Mouse (Mus musculus): ENCODE data around the gene Kank2. TPM values are rescaled to one million over a fixed set of nuclear protein-coding genes. Genes with fewer than 3 reads are reported as not detected.

The Kank2 gene
- total RNA-seq (2021) = 1 to 10 TPM; 7.1 to 7.8 TPM
- long read RNA-seq, experiment 1, partial matches to known transcripts = 5 of 6 reads
- long read RNA-seq, experiment 1, other reads (novel, unspliced or antisense) = 1 of 6 reads
- long read RNA-seq, experiment 2 = 0 reads

DNA sequence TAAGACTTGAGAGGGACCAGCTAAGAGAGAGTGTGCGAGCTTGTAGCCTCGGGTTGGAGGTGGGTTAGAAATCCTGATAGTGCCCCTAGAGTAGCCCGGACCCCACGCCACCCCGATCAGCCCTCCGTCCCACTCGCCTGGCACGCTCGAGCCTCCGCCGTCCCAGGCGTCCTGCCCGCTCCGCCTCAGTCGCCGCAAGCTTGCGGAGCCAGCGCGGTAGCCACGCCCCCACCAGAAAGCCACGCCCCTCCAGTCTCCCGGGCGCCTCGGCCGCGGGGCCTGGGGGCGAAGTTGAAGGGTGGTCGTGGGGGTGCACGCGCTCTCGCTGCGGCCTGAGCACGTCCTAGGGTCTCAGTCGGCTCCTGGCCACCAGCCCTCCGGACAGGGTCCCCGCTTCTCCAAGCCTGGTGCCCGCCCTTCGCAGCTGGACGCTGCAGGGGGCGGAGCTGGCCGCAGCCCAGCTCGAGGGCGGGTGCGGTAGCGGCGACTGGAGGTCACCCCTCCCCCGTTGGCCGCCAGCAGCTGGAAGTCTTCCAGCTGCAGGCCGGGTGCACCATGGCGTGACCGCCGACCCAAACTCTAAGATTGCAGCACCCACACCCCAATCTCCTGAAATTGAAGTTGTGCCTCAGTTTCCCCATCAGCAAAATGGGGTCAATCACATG lies at the start of gene Kank2:
Gene Kank2, minus strand, starts transcription at position 400 of the 665 bp plus-strand sequence.
- peak; percentile 62 to 72 for DNase-seq (ENCODE audit: low spot score in 2 of 2)

DNA sequence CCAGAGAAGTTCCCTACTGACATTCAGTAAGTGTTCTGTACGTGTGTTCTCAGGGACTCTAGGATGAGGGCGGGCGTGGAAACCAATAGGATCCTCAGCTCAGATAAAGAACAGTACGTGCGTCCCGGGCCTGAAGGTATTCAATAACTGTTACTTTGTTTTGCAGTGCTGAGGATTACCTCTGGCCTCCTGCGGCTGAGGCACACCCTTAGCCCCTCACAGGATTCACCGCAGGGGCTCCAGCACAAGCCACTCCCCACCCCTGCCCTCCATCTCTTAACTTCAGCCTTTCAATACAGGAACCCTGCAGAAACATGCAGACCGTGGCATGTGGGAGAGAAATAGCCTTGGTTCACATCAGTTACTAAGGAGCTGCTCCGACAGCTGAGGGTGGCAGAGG lies 49.4 kb upstream of the Kank2 start:
- DNase-seq (ENCODE audit: low spot score in 2 of 2) = no peak

DNA sequence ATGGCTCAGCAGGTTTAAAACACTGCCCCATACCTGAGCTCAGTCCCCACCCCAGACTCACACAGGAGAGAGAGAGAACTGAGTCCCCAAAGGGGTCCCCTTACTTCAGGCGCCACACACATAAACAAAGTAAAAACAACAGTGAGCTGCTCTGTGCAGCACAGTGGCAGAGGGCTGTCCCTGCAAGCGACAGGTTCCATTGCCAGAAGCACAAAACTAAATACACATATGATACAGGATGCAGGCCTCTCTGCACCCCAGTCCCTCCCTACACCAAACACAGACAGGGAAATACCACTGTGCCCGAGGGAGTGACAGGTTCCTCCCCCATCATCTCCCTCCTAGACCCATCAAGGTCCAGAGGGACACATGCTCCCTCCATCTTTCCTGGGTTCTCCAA lies 48.9 kb upstream of the Kank2 start:
- DNase-seq (ENCODE audit: low spot score in 2 of 2) = no peak

DNA sequence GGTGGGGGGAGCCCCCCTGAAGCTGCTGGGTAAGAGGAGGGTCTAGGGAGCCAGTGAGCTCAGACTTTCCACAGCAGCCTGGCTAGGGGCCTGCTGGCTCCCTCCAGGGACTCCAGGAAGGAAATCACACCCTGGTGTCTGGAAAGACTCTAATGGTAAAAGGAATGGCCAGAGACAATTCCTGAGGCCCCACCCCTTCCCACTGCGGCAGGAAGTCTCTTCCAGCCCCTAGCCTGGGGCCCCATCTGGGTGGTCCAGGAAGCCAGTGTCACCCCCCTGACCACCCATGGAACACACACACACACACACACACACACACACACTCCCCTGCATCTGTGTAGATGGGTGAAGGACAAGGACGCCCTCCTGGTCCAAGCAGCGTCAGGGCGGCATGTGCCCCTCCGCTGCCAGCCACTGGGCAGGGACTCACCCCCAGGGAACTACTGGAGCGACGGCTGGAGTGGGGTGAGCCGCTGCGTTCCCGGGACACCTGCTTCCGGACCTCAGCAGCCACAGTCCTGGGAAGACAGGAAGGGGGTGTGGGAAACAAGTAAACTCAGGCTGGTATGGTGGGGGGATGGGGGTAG lies 48.3 kb upstream of the Kank2 start:
- DNase-seq (ENCODE audit: low spot score in 2 of 2) = no peak

DNA sequence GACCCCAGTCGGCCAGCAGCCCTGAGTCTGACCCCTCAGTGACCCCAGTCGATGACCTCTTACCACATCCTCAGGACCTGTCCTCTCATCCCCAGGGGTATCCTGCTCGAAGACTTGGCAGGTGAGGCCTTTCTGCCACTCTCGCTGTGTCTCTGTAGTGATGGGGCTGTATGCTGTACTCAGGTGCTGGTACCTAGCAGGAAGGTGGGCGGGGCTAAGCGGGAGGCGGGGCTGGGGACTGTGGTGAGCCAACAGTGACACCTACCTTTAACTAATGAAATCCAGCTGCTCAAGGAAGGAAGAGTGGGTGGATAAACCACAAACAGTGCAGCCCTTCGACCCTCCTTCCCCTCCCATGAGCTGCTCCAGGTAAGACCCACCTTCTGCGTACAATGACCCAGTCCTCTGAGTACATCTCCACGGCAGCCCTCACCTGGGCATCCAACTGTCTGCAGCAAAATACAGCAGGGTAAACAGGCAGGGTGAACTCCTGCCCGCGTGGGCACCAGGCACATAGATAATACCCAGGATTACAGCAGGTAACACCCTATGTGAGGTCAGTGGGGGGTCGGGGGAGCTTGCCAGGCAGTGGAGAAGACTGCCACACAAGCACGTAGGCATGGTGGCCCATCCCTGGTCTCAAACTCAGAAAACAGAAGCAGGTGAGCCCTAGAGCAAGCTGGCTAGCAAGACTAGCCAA lies 47.0 kb upstream of the Kank2 start:
- DNase-seq (ENCODE audit: low spot score in 2 of 2) = no peak

DNA sequence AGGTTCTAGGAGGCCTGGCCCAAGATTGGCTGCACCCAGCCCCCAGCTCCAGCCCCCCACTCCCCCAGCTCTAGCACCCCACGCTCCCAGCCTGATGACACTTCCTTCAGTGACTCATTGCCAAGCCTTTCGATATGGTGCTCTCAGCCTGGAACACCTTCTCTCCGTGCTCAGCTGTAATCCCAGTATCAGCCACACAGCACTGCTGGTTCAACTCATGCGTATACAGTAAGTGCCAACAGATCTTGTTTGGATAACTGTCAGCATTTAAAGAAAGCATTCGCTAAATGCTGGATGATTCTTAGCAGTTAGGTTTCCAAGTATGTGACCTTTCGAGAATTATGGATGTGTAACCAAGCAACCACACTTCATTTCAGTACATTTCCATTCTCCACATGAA lies 44.5 kb upstream of the Kank2 start:
- no peak for DNase-seq (ENCODE audit: low spot score in 2 of 2)

DNA sequence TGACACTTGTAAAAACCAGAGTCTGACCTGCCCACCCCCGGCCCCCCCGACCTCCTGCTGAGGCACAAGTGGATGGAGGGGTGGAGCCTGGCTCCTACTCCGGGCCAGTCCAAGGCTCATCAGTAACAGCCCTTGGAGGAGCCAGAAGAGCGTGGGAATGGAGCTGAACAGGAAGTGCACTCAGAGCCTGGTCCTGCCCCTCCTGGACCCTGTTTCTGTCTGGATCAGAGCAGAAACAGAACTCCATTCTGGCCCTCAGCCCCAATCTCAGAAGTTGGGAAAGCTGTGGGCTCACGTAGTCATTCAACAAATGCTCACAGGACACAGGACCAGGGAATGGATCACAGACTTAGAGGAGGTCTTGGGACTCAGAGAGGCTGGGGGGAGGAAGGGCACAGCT lies 43.8 kb upstream of the Kank2 start:
- no peak for DNase-seq (ENCODE audit: low spot score in 2 of 2)

DNA sequence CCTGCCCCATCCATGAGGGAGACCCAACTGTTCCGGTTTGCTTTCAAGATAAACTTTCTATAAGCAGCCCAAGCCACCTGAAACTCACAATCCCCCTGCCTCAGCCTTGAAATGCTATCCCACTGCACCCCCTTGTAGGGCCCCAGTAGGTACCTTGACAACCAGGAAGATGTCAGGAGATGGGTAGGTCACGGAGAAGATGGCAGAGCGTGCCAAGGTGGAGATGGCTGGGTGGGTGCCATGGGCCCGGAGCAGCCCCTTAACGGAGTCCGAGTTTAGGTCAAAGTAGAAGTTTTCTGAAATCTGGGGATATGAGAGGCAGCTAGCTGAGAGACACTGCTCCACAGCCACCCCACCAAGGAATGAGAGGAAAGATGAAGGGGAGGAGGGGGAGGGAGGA lies 42.8 kb upstream of the Kank2 start:
- DNase-seq (ENCODE audit: low spot score in 2 of 2) = no peak

DNA sequence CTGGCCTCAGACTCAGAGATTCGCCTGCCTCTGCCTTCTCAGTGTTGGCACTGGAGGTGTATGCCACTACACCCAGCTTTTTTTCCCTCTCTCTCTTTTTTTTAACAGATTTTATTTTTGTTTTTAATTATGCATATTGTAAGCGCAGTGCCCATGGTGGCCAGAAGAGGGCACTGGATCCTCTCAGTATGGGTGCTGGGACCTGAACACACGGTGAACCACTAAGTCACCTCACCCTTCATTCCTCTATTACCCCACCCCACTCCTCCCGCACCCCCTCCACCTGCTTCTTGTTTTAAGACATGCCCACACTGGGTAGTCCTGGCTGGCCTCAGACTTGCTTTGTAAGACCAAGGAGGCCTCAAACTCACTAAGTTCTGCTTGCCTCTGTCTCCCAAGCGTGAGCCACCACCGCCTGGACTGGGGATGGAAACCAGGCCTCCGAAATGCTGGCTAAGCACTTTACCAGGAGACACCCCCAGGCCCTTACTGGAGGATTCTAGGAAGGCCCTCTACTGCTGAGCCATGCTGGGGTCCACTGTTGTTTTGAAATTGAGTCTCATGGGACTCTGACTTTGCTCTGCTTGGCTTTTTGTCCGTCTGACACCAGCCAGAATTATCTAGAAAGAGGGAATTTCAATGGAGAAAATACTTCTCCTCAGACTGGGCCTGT lies 41.7 kb upstream of the Kank2 start:
- DNase-seq (ENCODE audit: low spot score in 2 of 2) = peak in 1 of 2 experiments; percentile 31

DNA sequence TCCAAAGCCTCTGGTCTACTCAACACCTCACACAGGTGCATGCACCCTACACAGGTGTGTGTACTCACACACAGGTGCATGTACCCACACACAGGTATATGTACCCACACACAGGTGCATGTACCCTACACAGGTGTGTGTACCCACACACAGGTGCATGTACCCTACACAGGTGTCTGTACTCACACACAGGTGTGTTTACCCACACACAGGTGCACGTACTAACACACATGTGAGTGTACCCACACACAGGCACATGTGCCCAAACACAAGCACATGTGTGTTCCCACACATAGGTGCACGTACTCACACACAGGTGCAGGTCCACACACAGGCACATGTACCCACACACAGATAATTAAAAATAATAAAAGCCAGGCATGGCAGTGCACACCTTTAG lies 39.1 kb upstream of the Kank2 start:
- DNase-seq (ENCODE audit: low spot score in 2 of 2) = no peak

DNA sequence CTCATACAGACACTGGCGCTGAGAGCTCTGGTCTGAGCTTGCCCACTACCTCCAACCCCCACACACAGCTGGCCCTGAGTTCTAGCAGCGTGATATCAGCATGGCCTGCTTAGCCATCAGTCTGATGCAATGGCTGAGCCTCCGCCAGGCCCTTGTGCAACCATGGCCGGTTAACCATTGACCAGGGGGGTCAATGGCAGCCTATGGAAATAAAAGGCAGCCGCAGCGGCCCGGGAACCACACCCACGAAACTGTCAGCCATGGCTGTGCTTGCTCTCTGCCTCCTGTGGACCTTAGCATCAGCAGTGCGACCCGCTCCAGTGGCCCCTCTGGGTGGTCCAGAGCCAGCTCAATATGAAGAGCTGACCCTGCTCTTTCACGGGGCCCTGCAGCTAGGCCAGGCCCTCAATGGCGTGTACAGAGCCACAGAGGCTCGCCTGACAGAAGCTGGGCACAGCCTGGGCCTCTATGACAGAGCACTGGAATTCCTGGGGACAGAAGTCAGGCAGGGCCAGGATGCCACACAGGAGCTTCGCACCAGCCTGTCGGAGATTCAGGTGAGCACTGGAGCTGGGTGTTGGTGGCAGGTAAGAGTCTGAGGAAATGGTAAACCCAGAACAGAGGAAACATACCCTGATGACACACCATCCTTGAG lies 36.8 kb upstream of the Kank2 start, which contains the start of gene Angptl8:
Gene Angptl8, plus strand, starts transcription at position 253 of the 655 bp plus-strand sequence.
- DNase-seq (ENCODE audit: low spot score in 2 of 2) = no peak

DNA sequence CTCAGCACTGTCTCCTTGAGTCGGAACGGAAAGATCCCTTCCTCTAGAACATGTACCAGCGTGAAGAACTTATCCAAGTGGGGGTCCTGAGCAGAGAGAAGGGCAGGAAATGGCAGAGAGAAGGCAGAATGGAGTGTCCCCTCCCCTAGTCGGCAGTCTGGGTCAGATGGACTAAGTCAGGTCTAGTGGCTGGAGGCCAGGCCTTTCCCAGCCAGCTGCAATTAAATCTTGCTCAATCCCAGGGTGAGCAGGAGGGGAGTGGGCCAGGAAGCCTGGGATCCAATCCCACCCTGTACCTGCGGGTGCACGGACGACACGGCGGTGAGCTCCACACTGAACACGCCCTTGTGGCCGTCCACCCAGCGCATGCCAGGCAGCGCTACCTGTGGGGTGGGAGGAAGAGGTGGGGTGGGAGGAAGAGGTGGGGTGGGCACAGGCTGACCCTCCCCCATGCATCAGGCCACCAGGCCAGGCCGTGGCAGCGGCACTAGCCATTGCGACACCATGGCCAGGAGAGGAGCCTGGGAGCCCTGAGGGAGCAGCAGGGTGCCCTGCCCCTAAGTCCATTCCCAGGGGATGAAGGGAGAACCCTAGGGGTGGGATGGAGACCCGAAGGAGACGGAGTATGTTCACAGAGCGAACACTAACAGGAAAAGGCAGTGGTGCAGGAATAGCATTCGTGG lies 33.2 kb upstream of the Kank2 start:
- no peak for DNase-seq (ENCODE audit: low spot score in 2 of 2)

DNA sequence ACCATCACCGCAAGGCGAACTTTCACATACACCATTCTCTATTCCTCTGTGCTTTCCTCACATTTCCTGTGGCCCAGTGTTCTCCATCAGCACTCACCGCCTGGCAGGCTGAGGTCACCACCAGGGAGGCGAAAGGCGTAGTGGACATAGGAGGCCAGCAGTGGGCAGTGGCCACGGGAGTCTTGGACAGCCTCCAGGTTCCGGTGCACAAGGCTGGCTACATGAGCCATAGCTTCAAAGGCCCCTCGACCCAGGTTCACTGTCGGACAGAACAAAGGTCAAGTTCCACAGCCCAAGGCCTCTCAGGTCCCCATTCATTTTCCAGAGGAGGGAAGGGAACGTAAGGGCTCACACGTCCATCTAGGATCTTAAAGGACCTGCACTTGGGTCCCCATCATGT lies 32.4 kb upstream of the Kank2 start:
- DNase-seq (ENCODE audit: low spot score in 2 of 2) = no peak

DNA sequence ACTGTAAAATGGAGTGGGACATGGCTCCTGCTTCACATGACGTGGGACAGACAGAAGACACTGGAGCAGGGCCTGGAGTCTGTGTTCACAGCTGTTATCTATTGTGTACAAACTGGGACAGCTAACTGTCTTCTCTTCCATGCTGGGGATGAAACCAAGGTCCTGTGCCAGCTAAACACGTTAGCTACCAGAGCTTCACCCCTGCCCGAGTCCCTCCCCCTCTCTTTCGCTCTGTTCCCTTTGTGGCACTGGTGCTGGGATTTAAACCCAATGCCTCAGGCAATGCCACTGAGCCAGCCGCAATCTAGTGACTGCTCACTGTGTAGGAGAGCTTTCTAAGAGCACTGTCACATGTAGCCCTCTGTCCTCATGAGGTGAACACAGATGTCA lies 31.9 kb upstream of the Kank2 start:
- no peak for DNase-seq (ENCODE audit: low spot score in 2 of 2)

DNA sequence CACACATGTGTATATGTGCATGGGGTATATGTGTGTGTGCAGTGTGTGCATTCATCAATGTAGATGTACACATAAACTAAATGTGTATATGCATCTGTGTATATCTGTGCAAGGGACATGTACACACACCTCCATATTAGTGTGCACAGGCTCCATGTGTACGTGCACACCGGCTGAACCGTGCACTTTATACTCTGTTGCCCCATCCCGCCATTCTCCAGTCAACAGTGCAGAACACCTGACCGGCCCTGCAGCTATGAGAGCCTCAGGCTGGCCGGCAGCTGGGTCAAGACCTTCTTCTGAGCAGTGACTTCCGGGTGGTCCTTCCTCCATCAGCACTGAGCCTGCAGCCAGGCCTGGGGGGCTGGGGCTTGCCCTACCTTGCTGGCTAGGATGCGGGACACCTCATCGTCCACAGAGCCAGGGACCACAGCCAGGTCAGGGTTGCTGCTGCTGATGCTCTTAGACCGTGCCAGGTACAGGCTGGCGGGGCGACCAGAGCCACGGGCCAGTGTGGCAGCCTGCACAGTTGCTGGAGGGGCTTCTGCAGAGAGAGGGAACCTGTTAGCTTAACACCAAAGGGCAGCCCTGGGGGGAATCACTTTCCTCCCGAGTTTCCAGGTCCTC lies 31.4 kb upstream of the Kank2 start:
- DNase-seq (ENCODE audit: low spot score in 2 of 2) = no peak

DNA sequence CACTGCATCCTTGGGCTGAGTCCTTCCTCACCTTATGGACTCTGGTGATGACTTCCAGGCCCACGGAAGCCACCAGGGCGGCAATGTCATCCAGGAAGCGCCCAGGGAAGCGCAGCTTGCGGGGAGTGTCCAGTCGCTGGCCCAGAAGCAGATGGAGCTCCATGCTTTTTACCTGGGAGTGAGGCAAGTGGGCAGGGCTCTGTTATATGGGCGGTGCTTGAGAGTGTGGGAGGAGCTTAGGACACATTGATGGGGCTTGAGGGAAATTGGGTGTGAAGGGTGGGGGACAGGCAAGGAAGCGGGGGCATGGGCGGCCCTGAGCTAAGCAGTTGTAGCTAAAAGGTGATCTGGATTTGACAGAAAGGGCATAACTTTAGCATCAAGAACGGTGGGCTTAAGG lies 25.8 kb upstream of the Kank2 start:
- DNase-seq (ENCODE audit: low spot score in 2 of 2) = no peak

DNA sequence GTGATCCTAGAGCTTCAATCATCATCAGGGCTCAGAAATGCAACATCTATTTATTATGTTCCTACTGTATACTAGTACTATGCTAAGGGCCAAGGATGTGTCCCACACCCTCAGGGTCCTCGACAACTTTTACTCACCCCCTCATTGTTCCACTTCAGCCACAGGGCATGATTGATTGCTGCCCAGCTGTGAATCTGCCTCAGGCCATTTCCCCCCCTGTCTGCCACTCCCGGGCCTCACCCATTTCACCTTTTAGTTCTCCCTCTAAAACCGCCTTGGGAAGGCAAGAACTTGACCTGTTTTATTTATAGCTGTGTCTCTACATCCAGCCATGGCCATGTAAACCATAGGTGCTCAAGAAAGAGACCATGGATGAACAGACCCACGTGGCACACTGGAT lies 25.4 kb upstream of the Kank2 start:
- no peak for DNase-seq (ENCODE audit: low spot score in 2 of 2)

DNA sequence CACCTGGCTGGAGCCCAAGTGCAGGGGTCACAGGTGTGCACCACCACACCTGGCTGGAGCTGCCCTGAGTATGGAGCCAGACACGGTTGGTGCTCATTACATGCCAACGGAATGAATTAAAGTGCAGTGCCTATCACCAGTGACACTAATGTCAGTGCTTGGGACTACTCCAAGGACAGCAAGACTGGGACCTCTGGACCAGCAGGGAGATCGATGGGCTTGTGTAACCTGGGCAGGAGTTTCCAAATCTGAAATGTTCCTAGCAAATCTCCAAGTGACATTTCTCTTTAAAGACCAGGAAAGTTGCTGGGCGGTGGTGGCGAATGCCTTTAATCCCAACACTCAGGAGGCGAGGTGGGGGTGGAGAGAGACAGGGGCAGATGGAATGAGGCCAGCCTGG lies 24.1 kb upstream of the Kank2 start:
- DNase-seq (ENCODE audit: low spot score in 2 of 2) = no peak

DNA sequence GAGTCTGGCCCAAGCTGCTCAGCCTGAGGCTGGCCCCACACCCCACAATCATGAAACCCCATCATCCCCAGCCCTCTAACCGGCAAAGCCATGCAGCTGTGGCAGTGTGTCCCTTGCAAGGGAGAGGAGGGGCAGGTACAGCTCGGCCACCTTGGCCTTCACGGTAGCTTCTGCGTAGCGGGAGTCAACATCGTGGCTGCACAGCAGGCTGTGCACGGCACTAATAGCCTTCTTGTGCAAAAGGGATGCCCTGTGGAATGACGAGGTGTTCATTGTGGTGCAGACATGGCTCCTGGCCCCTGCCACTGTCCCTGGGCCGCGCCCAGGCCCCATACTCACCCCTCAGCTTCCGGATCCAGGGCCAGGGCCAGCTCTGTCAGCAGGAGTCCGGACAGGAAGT lies 21.6 kb upstream of the Kank2 start:
- DNase-seq (ENCODE audit: low spot score in 2 of 2) = no peak

DNA sequence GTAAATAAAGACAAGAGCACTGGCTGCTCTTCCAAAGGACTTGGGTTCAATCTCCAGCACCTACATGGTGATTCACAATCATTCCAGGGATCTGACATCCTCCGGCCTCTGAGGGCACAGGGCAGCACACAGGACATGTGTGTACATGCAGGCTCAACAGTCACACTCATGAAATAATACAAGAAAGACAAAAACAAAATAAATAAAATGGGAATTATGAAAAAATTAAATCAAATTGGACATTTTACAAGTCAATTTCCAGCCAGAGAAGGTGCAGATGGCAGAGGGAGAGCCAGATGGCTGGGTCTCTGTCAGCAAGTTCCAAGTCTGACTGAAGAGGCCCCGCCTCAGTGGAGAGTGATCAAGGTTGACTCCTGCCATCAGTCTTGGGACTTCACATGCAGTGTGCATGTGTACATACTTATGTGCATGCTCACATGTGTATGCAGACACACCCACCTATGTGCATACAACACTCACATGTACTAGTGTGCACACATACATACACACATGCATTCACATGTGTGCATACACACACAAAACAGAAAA lies 20.7 kb upstream of the Kank2 start:
- peak; percentile 31 to 41 for DNase-seq (ENCODE audit: low spot score in 2 of 2)

Measured in layer of hippocampus, postnatal 14 days (tissue).